Mouse (Mus musculus) frontal cortex, adult 2 months (tissue): ENCODE results near the gene Mettl26. TPM values are rescaled to one million over a fixed set of nuclear protein-coding genes. Genes with fewer than 3 reads are reported as not detected.
A peak's percentile ranks its signal among the peaks of the same experiment; 100 is the strongest.
"Not testable (repeated sequence)": the region's sequence is repeated elsewhere in the genome, so short reads cannot be mapped to it uniquely, and the experiment has no call there.

Source experiments
- DNase-seq, 2 experiments: peaks; one replicate each; pipeline ENCODE4 v3.0.0; 2022; ENCODE audit warnings: low spot score in 1 of 2; ENCODE audit errors: extremely low spot score in 1 of 2
- polyA plus RNA-seq: library from polyadenylated mRNA; depleted of rRNA; stranded (reverse); fragments of >200 nt; gene quantifications from 2 replicates; pipeline ENCODE4 v1.2.3, GENCODE M21; 2012

Gene Mettl26
- polyA plus RNA-seq, 1 experiment: 79.9 TPM

- DNase-seq: no peak
Observed at GRCm38 (mm10) chr17:25867509-25867835, 7.4 kb upstream of the Mettl26 start.

GRCm38 (mm10) chr17:25867836-25868600, 6.9 kb upstream of the Mettl26 start:
- DNase-seq: no peak

GRCm38 (mm10) chr17:25868601-25869191, 6.2 kb upstream of the Mettl26 start, which contains the start of gene Mcrip2:
TSS of gene Mcrip2 (minus strand) at chr17:25868764.
- DNase-seq: peak in 1 of 2 experiments; percentile 83

GRCm38 (mm10) chr17:25869498-25869897, 5.4 kb upstream of the Mettl26 start:
- DNase-seq: no peak

GRCm38 (mm10) chr17:25869954-25870353, 4.9 kb upstream of the Mettl26 start:
- no peak for DNase-seq

GRCm38 (mm10) chr17:25871566-25871965, 3.3 kb upstream of the Mettl26 start:
- DNase-seq: not testable (repeated sequence)

DNA sequence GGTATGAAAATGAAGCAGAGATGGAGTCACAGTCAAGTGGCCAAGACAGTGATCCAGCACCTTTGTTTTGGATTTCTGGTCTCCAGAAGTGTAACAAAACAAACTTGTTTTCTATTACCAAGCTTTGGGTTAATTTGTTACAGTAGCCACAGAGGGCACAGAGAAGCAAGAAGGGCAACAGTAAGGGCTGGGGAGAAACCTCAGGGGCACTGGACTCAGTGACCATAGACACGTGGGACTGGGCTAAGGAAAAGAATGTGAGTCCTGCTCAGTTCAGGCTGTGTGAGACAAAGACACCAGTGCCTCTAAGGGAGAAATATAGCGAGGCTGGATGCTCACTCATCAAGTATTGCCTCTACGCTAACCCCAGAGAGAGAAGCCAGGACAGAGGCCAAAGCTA, 2.2 kb upstream of the Mettl26 start:
- DNase-seq: no peak

- no peak for DNase-seq
Observed at GRCm38 (mm10) chr17:25873405-25874147, 1.3 kb upstream of the Mettl26 start.

GRCm38 (mm10) chr17:25874148-25874720, 640 bp upstream of the Mettl26 start:
- no peak for DNase-seq

DNA sequence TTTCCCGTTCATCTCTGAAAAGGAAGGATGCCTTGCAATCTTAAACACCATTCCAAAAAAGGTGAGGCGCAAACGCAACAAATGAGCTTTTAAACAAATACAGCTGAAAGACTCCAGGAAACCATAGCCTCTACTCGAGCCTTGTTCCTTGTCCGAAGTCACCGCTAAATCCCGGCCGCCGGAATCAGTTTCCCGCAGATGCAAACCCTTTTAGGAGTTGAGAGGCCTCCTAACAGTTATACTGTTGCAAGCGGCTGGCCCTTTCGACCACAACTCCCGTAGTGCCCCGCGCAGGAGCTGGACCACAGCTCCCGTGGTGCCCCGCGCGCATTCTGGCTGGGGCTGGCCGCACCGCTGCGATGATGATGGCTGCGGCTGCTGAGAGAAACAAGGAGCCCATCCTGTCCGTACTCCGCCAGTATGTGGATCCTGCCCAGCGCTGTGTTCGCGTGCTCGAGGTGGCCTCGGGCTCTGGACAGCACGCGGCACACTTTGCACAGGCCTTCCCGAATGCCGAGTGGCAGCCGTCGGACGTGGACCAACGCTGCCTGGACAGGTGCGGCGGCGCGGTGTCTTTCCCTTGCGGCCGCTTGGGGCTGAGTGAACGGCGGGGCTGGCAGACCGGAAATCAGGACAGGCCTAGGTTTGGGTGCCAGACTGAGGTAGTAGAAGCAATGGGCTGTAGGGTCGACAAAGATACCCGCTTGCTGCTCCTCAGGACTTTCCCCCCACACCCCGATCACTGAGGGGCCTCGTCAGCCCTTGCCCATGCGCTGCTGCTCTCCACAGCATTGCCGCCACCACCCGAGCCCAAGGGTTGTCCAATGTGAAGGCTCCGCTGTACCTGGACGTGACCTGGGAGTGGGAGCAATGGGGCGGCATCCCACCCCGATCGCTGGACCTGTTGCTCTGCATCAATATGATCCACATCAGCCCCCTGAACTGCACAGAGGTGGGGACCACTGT, 580 bp downstream of the Mettl26 start:
- DNase-seq: peak; percentile 80 to 90

DNA sequence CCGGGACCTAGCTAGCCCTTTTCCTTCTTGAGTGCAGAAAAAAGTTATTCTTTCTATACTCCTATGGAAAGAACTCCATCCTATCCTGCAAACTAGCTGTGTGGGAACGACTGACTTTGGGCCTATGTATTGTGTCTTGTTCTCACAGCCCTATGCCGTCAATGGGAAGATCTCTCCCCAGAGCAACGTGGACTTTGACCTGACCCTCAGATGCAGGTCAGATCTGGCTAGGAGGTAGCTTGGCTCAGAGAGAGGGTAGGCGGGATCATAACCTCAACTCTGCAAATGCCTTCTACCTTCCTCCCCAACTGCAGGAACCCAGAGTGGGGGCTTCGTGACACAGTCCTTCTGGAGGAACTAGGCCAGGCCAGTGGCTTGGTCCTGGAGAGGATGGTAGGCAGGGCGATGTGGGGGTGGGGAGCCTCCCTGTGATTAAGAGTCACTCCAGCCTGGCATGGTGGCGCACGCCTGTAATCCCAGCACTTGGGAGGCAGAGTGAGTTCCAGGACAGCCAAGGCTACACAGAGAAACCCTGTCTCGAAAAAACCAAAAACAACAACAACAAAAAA, 1.6 kb downstream of the Mettl26 start:
- DNase-seq: no peak

GRCm38 (mm10) chr17:25877025-25877424, 2.2 kb downstream of the Mettl26 start:
- no peak for DNase-seq

GRCm38 (mm10) chr17:25877741-25878610, 3.1 kb downstream of the Mettl26 start:
- no peak for DNase-seq

DNA sequence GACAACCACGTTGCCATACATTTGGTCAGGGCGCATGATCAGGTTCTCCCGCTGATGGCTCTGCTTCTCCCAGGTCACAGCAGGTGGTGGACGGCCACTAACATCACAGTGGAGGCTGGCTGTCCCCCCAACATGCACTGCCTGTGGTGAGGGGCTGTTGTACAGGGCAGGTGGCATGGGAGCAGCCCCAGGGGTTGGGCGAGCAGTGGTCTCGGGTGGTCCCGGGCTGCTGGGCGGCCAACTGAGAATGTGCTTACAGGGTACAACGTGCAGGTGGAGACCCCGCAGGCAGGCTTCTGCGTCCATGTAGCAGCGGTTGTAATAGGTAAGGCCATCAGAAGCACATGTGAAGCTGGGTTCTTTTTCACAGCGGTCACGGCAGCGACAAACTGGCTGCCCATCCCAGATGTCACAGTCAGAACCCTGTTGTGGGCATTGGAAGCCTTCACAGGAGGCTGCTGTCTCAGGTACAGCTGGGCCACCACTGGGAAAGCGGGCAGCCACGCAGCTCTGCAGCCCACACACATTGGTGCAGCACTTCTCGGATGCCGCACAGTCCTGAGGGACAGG, 3.8 kb downstream of the Mettl26 start:
- no peak for DNase-seq

DNA sequence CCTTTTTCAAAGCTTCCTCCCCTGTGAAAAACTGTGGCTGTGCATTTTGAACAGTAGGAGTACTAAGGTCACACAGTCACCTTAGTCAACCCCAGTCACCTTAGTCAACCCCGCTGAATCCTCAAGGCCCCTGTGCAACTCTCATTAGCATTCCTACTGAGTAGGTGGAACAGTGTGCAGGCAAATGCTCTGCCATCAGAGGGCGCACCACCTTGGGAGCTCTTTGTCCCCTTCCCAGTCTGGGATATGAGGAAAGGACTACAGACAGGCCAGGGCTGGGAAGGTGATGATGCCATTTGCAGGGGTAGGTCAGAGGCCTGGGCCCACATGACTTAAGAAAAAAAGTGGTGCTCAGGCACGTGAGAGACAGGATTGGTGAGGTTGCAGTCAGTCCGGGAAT, 4.4 kb downstream of the Mettl26 start:
- DNase-seq: peak in 1 of 2 experiments; percentile 69

DNA sequence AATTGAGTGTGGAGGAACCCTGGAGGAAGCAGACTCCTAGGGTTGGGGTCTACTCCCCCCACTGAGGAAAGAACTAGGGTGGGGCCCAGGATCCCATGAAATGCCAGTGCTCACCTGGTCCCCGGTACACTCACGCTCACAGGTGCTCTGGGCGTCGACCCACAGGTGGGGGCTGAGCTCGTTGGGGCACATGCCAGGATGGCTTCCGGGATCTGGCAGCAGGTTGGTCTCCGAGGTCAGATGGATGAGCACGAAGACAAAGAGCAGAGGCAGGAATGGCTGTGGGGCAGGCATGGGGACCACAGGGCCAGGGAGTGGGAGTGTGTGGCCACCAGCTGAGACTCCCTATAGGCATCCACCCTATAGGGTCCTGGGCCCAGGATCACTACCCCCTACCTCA, 4.9 kb downstream of the Mettl26 start:
- DNase-seq: no peak

DNA sequence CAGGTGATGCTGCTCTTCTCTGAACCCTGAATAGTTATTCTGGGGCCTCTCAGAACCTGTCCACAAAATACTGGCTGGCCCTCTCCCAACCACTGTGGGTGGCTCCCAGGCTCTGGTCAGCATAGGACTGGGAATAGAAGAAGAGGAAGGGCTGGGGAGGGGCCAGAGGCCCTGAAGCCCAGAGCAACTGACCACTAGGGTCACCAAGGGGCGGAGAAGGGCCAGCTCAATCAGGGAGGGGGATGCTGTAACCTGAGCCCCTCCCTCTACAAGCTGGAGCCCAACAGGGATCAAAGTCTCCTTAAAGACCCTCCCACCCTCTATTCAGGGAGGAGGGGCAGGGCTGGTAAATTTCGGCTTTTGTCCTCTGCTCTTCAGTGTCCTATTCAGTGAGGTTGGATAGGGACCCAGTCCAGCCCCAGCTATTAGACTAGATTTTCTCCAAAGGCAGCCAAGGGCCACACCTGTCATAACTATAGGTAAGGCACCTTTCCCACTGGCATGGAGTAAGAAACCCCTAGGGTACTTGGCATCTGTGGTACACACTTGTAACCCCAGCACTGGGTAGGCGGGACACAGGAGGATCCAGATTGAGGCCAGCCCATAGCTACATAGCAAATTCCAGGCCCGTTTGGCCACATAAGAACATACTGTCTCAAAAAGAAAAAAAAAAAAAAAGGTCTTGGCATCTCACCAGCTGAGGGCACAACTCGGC, 5.5 kb downstream of the Mettl26 start, which contains the start of gene Wfikkn1:
Wfikkn1 (minus strand) TSS at position 663 of the 715 bp plus-strand sequence.
- DNase-seq: no peak
